Mouse (Mus musculus): Measurements from ENCODE around the gene Ank3. TPM values are rescaled to one million over a fixed set of nuclear protein-coding genes. Genes with fewer than 3 reads are reported as not detected.

Gene Ank3
- total RNA-seq, 2 experiments from 2014 or later, result 67.9 to 68.1 TPM

DNA sequence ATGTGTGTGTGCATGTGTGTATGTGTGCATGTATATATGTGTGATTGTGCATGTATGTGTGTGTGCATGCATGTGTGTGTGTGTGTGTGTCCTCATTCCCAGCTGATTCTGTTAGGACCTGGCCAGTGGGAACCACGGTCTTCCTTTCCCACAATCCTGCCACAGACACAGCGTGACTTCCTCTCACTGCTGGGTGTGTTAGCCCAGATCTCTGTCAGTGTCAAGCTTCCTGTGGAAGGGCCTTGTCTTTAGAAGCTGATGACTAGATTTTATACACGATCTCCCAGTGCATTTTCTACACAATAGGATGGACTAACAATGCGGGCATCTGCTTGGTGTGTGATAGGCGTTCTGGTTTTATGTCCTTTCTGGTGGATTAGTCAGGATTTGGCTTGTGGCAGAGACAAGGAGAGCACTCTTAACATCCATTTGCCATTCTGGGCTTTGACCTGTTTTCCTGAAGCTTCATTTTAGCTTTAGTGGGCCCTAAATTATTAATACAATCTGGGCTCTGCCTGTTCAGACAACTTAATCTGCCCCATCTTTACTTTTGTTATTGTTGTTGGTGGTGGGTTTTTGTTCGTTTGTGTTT is 322.4 kb downstream of the Ank3 start:
- no peak for DNase-seq

DNA sequence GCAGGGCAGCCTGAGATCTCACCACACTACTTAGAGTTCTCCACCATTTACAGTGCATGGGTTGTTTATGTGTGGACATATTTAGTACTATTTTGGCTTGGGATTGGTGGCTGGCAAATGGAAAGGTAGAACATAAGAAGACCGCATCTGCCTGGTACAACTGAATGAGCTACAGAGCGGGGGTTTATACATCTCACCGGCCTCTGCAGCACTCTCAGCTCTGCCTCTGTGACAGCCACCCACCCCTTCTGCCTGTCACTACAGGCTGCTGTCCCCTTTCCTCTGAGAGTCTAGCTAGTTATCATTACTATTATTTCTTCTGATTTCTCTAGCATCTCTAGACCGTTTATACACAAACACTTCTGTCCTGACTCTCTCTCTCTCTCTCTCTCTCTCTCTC is 325.6 kb downstream of the Ank3 start:
- no peak for DNase-seq

- no peak for DNase-seq
Observed at GRCm38 (mm10) chr10:69725078-69725477, 326.5 kb downstream of the Ank3 start.

DNA sequence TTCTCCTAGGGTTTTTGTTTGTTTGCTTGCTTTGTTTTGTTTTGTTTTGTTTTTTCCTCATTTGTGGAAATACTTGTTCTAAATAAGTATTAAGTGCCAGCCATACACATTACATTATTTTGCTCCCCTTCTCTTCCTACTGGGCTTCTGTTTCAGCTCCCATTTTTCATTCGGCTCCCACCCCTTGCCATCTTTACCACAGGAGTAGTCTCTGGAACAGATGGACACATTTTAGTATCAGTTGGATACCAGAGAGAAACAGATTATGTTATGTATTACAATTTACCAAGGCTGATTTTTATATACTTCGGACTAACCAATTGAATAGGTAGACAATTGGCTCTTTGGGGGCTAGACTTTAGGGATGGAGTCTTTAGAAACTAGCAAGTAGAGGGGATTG is 327.7 kb downstream of the Ank3 start:
- DNase-seq, result no peak

GRCm38 (mm10) chr10:69726806-69727205 is 328.2 kb downstream of the Ank3 start:
- DNase-seq, result no peak

- DNase-seq, result no peak
Observed at GRCm38 (mm10) chr10:69728876-69729275, 330.3 kb downstream of the Ank3 start.

DNA sequence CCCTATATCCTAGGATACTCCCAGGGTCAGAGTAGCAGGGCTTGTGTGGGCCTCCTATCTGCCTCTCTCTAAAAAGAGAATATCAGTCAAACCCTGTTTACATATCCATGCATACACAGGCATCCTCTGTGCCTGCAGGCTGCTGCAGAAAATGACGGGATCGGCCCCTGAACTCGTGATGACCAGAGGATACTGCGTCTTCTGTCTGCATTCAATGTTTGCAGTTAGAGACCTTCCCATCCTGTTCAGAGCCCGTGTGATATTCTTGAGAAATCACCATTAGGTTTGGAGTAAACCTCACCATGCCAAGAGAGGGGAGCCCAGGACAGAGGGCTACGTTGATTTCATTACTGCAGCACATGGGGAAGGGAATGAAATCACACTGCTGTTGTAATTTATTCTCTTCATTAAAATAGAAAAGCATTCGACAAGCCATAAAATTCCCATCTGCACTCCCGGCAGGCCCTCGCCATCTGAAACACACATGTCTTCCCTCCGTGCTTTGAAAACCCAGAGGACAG is 331.8 kb downstream of the Ank3 start:
- DNase-seq, result no peak

- DNase-seq, result no peak
Observed at GRCm38 (mm10) chr10:69731341-69731740, 332.8 kb downstream of the Ank3 start.

- no peak for DNase-seq
Observed at GRCm38 (mm10) chr10:69731863-69732262, 333.3 kb downstream of the Ank3 start.

GRCm38 (mm10) chr10:69736241-69736640 is 337.7 kb downstream of the Ank3 start:
- no peak for DNase-seq

DNA sequence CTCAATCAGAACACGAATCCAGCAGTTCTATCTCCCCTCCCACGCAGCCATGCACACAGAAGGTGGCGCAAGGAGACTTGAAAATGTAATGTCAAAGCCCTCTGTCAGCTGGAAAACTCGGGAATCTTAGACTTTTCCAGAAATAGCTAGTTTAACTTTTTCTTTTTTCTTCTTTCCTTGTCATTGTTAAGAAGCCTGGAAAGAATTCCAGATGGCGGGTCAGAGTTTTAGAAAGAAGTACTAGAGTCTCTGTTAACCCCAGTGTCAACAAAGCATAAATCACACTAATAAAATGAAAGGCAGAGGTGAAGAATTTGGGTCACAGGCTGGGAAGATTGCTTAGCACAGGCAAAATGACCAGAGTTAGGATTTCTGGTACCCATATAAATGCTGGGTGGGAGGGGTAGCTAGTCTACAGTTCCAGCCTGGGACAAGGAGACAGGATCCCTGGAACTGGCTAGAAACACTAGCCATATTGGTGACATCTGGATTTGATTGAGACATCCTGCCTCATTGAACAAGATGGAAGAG is 340.2 kb downstream of the Ank3 start:
- peak; percentile 7 to 12 for DNase-seq

DNA sequence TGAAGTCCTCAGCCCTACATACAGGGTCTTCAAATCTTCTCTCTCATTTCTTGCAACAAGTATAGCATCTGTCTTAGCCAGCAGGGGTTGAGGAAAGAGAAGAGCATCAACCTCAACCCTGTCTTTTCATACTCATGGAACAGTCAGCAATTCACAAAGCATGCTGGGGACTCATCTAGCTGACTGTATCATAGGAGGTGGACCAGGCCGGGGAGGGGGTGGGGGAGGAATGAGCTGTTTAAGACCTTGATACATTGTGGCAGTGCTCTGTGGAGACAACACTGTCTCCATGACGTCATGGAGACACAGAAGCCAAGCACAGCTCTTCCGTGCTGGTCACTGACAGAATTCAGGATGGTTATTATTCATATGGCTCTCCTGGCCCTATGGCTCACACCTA is 344.0 kb downstream of the Ank3 start:
- DNase-seq, result no peak

DNA sequence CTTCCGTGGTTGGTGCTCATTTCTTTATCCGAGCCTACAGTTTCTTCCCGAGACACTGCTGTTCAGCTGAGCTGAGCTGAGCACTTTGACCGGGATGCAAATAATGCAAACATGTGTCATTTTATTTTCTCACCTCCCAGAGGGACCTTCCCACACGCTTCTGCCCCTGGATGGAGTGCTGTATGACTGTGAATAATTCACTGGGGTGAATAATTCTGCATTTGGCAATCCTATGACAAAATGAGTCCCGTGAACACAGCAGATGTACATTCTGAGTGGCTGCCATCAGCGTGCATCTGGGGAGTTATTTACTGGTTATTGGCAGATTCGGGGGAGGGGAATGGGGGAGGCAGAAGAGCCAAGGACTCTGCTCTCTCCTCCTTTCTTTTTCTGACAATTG is 345.6 kb downstream of the Ank3 start:
- DNase-seq, result no peak

DNA sequence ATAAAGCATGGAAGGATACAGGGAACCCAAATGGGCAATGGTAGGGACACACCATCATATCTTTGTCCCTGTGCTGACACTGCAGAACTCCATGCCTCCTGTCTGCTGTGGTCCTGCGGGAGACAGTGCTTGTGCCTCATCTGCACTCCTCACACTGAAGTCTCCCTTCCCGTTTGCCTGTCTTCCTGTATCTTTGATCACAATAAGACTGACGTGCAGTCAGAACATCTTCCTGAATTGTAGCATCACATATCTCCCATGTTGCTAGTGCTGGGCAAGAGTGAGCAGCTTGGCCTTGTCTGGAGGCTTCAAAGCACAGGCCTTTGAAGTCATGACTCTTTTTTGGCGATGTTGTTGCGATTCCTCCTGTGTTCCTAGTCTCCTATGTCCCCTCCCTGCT is 346.3 kb downstream of the Ank3 start:
- no peak for DNase-seq

GRCm38 (mm10) chr10:69746322-69746721 is 347.7 kb downstream of the Ank3 start:
- no peak for DNase-seq

GRCm38 (mm10) chr10:69746730-69747129 is 348.2 kb downstream of the Ank3 start:
- no peak for DNase-seq

- no peak for DNase-seq
Observed at GRCm38 (mm10) chr10:69751416-69751815, 352.8 kb downstream of the Ank3 start.

DNA sequence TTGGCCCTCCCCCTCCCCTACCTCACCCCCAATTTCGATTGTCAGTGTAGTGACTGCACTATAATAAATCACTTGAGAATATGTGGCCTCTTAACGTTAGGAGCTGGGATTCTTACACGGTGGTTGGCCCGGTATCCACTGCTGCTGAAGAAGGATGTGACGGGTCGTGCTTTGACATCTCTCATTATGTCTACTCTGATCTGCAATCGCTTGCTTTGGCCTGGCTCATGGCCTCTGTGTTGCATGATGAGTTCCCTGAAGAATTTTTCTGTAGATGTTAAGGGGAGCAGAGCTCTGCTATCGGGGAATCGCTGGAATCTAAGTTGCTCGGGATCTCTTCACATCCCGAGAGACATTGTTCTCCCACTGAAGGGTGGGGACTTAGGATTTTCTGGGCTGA is 354.9 kb downstream of the Ank3 start:
- peak in 1 of 2 experiments; percentile 25 for DNase-seq

DNA sequence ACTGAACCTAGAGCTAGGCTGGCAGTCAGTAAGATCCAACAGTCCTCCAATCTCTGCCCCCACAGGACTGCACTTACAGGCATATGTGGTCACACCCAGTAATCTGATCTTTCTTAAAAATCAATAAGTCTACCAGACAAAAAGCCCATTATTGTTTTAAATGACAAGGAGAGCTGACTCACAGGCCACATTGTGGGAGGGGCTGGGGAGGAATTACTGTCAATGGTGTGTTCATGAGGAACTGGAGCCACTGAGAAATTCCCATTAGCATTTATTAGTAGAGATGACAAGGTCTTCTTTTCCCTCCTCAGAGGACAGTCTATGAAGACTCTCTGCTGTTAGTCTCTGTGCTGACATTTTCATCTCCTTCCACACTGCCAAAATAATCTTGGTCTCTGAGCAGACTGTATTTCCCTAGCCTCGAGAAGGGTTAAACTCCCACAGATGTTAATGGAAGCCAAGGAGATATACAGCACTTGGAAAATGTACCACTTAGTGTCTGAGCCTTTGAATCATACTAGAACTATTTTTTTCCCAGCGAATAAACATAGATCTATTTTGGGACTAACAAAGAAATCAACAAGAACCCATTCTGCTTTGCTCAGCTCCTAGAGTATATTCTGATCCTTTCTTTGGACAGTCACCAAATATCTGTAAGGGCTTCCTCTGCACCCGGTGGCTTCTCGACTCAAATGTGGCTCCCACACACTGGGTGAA is 358.5 kb downstream of the Ank3 start:
- no peak for DNase-seq

- no peak for DNase-seq
Observed at GRCm38 (mm10) chr10:69762977-69763376, 364.4 kb downstream of the Ank3 start.

DNA sequence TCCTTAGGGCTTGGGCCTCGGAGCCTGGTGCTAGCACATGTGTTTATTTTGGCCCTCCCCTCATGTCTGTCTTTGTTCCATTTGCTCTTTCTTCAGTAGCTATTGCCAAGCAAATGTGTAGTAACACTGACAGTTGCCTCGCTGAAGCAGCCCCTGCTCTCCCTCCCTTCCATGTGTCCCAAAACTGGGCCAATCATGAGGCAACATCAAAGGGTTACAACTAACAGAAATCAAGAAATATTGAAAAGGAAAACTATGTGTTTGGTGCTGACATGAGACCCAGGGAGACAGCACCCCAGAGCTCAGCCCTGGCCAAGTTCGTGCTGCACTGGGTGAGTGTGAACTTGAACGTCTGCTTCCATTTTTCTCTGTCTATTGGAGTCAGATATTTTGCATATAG is 365.8 kb downstream of the Ank3 start:
- DNase-seq, result no peak

DNA sequence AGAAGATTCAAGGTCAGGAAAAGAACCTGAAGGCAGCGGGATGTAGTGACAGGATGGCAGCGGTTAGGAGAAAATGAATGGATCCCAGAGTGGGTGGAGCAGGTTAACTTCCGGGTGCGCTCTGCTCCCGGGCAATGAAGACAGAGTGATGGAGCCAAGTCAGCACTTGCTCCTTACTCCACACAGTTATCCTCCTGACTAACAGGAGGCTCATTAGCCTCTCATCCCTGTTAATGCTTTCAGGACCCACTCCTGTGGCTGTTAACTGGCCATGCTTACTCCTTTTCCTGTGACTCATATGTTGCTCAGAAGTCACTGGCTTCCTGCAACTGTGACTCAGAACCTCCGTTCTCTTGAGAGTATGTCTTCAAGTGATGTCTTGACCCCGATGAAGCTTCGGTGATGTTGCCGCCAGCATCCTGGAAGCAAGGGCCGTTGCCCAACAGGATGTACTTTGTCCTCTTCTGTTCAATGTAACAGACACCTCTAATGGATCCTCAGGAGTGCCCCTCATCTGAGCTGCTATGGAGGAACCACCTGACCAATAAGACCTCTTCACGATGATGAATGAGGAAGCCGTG is 378.6 kb downstream of the Ank3 start:
- peak in 1 of 2 experiments; percentile 18 for DNase-seq

- DNase-seq, result no peak
Observed at GRCm38 (mm10) chr10:69777736-69778135, 379.2 kb downstream of the Ank3 start.

Data from heart, adult 18-20 months (tissue).